ENCODE assay signal across 8 mouse cellular contexts in the genomic region with DNA sequence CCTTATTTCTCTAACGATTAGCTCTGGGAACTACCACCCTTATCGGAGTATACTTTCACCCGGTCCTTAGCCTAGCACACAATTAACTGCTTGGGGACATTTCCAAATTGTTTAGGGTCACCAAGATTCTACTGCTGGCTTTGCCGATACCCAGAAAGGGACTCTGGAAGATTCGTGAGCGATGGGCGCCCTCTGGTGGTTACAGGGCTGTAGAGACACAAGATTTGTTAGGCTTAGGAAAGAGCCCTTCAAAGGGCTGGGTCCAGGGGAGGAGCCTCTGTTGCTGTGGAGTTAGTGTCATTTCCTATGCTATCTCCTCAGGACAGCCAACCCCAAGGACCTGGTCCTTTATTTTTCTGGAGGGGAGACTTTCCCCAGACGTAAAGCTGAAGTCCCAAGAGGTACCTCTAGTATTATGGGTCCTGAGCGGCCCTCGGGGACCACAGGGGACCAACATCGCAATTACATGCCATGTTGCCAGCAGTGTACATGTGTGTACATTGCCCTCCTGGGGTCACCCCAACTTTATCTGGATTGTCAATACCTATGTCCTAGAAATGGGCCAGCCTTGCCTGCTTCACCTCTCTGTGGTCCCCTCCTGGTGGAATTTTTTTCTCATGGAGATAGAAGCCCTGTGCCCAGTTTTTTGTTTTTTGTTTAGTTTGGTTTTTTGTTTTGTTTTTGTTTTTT. TPM values are rescaled to one million over a fixed set of nuclear protein-coding genes. Genes with fewer than 3 reads are reported as not detected.
A peak's percentile ranks its signal among the peaks of the same experiment; 100 is the strongest.
DNase-seq lines count a peak whose midpoint lies in the region; ATAC-seq and TF ChIP-seq lines count a peak whose summit lies in the region.

No protein-coding gene starts in this region.

- no peak for TF ChIP-seq POLR2A in olfactory bulb, adult 2 months (IDR thresholded peaks at IDR 0.05; ENCODE audit: insufficient read depth, low read depth, low read length)

- DNase-seq in ES-E14 (ENCODE audit: low read depth, low spot score) = peak; percentile 99
- DNase-seq in cerebellum, adult 18-20 months = peak; percentile 96
- peak; percentile 95 for DNase-seq in forebrain, postnatal 0 days
- peak; percentile 97 for DNase-seq in heart, postnatal 4 days
- peak; percentile 90 to 97 for DNase-seq in layer of hippocampus, adult 2 months (ENCODE audit: low spot score in 2 of 2)
- peak; percentile 99 for DNase-seq in lung, embryonic 14.5 days
- DNase-seq in thymus, adult 18-20 months = peak; percentile 77 to 87

- H3K36me3 ChIP-seq in ES-E14 (ENCODE audit: control insufficient read depth, insufficient read depth, low read length, poor library complexity, severe bottlenecking) = peaks cover 29% of the 10 kb centered on the region
- peaks cover 13% of the 10 kb centered on the region for H3K36me3 ChIP-seq in forebrain, postnatal 0 days (ENCODE audit: insufficient read depth)
- peaks cover 38% of the 10 kb centered on the region for H3K36me3 ChIP-seq in lung, embryonic 14.5 days (ENCODE audit: insufficient read depth)

- in situ Hi-C loops in ES-E14 (cut with MboI; ENCODE audit: low sequenced_read_pairs in 2 of 2, unreplicated experiment in 2 of 2) = no loop called here

- peak overlapping the region; percentile 58; the same call in 1 of the 2 replicates for H3K9ac ChIP-seq in ES-E14 (ENCODE audit: insufficient read depth, low read depth, low read length, poor library complexity, severe bottlenecking)
- peak overlapping the region; percentile 23 for H3K9ac ChIP-seq in forebrain, postnatal 0 days
- 0 out of 2 replicates have a peak overlapping the region, but pooled peaks have one; percentile 14 for H3K9ac ChIP-seq in lung, embryonic 14.5 days

- peaks cover 0 to 7% of the 10 kb centered on the region in 2 experiments; a peak in 1 of 4 replicates for H3K4me1 ChIP-seq in ES-E14 (ENCODE audit: control insufficient read depth in 2 of 2, insufficient read depth in 2 of 2, low read length in 2 of 2, poor library complexity in 1 of 2)
- H3K4me1 ChIP-seq in forebrain, postnatal 0 days (ENCODE audit: insufficient read depth) = 0 out of 2 replicates have a peak, but pooled peaks cover 8% of the 10 kb centered on the region
- H3K4me1 ChIP-seq in lung, embryonic 14.5 days (ENCODE audit: insufficient read depth) = no peaks in the 10 kb centered on the region; the same call in 1 of the 2 replicates
- peaks cover 8% of the 10 kb centered on the region; the same call in 1 of the 2 replicates for H3K4me1 ChIP-seq in olfactory bulb, adult 2 months (ENCODE audit: control insufficient read depth, insufficient read depth, low read length)

- peak; percentile 89 for TF ChIP-seq CTCF in forebrain, postnatal 0 days (IDR thresholded peaks at IDR 0.05; ENCODE audit: low read depth)
- peak; percentile 93 for TF ChIP-seq CTCF in layer of hippocampus, adult 2 months (conservative IDR thresholded peaks at IDR 0.05)
- TF ChIP-seq CTCF in lung, embryonic 14.5 days (IDR thresholded peaks at IDR 0.05; ENCODE audit: low read depth) = peak; percentile 92
- TF ChIP-seq CTCF in olfactory bulb, adult 2 months (IDR thresholded peaks at IDR 0.05; ENCODE audit: insufficient read depth, low read depth, low read length) = peak; percentile 62; the same call in 1 of the 2 replicates

- ATAC-seq in forebrain, postnatal 0 days = peak; percentile 55
- ATAC-seq in lung, embryonic 14.5 days (ENCODE audit: insufficient read depth) = peak; percentile 55

- H3K9me3 ChIP-seq in ES-E14 (ENCODE audit: control insufficient read depth, insufficient read depth, low read depth, low read length) = no peaks in the 10 kb centered on the region
- H3K9me3 ChIP-seq in forebrain, postnatal 0 days (ENCODE audit: low read length) = no peaks in the 10 kb centered on the region
- H3K9me3 ChIP-seq in lung, embryonic 14.5 days (ENCODE audit: low read depth, low read length) = no peaks in the 10 kb centered on the region

- H3K27me3 ChIP-seq in forebrain, postnatal 0 days (ENCODE audit: insufficient read depth, low read length) = no peaks in the 10 kb centered on the region
- no peaks in the 10 kb centered on the region for H3K27me3 ChIP-seq in lung, embryonic 14.5 days (ENCODE audit: insufficient read depth, low read length)

- peak overlapping the region; percentile 36 for H3K4me2 ChIP-seq in forebrain, postnatal 0 days (ENCODE audit: low read depth)
- peak overlapping the region; percentile 30 for H3K4me2 ChIP-seq in lung, embryonic 14.5 days

- peak overlapping the region; percentile 21 to 51 for H3K4me3 ChIP-seq in ES-E14 (ENCODE audit: insufficient read depth in 1 of 2, low read depth in 1 of 2, low read length in 2 of 2, poor library complexity in 1 of 2, severe bottlenecking in 1 of 2)
- H3K4me3 ChIP-seq in forebrain, postnatal 0 days (ENCODE audit: low read depth, low read length) = peak overlapping the region; percentile 13; the same call in 1 of the 2 replicates
- H3K4me3 ChIP-seq in layer of hippocampus, adult 2 months = no peak overlapping the region; the same call in 1 of the 2 replicates
- 0 out of 2 replicates have a peak overlapping the region, but pooled peaks have one; percentile 13 for H3K4me3 ChIP-seq in lung, embryonic 14.5 days (ENCODE audit: low read depth, low read length)
- H3K4me3 ChIP-seq in olfactory bulb, adult 2 months (ENCODE audit: insufficient read depth, low read depth, low read length) = no peak overlapping the region

- H3K27ac ChIP-seq in ES-E14 (ENCODE audit: insufficient read depth, low read depth, low read length, poor library complexity, severe bottlenecking) = peak overlapping the region; percentile 61; the same call in 1 of the 2 replicates
- H3K27ac ChIP-seq in forebrain, postnatal 0 days (ENCODE audit: low read depth, low read length) = no peak overlapping the region
- peak overlapping the region; percentile 73 for H3K27ac ChIP-seq in layer of hippocampus, adult 2 months
- peak overlapping the region; percentile 64; the same call in 1 of the 2 replicates for H3K27ac ChIP-seq in lung, embryonic 14.5 days (ENCODE audit: low read depth)
- H3K27ac ChIP-seq in olfactory bulb, adult 2 months (ENCODE audit: insufficient read depth, low read depth, low read length) = no peak overlapping the region

- 24% methylated on average over 11 of the region's 11 CpGs for WGBS in forebrain, postnatal 0 days
- WGBS in lung, embryonic 14.5 days = 26% methylated on average over 11 of the region's 11 CpGs
- 23% methylated on average over 11 of the region's 11 CpGs for WGBS in olfactory bulb, adult 2 months

TF ChIP-seq in ES-E14, 5 proteins besides CTCF, POLR2A, EP300 and RAD21:
- no peak for TF ChIP-seq HCFC1 (IDR thresholded peaks at IDR 0.05; ENCODE audit: borderline replicate concordance, insufficient read depth, low read length)
- TF ChIP-seq CHD2 (IDR thresholded peaks at IDR 0.05; ENCODE audit: low read depth, low read length) = peak; percentile 11; the same call in 1 of the 2 replicates
- TF ChIP-seq MAFK (IDR thresholded peaks at IDR 0.05; ENCODE audit: insufficient read depth, low read depth, low read length) = no peak
- no peak for TF ChIP-seq ZNF384 (IDR thresholded peaks at IDR 0.05; ENCODE audit: low read depth, low read length)
- 0 out of 2 replicates have a peak, but pooled peaks have one; percentile 36 for TF ChIP-seq ZC3H11A (IDR thresholded peaks at IDR 0.05; ENCODE audit: borderline replicate concordance, low read depth, low read length)

RNA-seq across cellular contexts. Expression of a gene that starts 6.0 kb away (rescaled TPM):
- total RNA-seq in ES-E14 (2012; rRNA removed) = 2,106 and 2,587 TPM in 2 replicates
- total RNA-seq in forebrain, postnatal 0 days (2014; rRNA removed) = 1,921 and 1,968 TPM in 2 replicates
- 1,724 and 1,908 TPM in 2 replicates for polyA plus RNA-seq in forebrain, postnatal 0 days (2015; fragmentation: Nextera tagmentation; extraction: Ambion mirVana)
- 100 to 1,000 TPM; 724 to 726 TPM for total RNA-seq in heart, postnatal 4 days (2021)
- 100 to 1,000 TPM; 478 to 491 TPM for total RNA-seq in layer of hippocampus, adult 2 months (2021)
- polyA plus RNA-seq in lung, embryonic 14.5 days (2014; fragmentation: Nextera tagmentation; extraction: Ambion mirVana) = 3,453 and 3,547 TPM in 2 replicates
- polyA plus RNA-seq in olfactory bulb, adult 2 months (2012; ENCODE audit: insufficient read depth, insufficient read length, low replicate concordance, missing spikeins) = 1,950 and 2,456 TPM in 2 replicates

RNA-seq across cellular contexts. Expression of a gene that starts 49.9 kb away (rescaled TPM):
- total RNA-seq in ES-E14 (2012; rRNA removed) = 5.4 and 9.2 TPM in 2 replicates
- total RNA-seq in forebrain, postnatal 0 days (2014; rRNA removed) = 44.9 and 59.0 TPM in 2 replicates
- polyA plus RNA-seq in forebrain, postnatal 0 days (2015; fragmentation: Nextera tagmentation; extraction: Ambion mirVana) = 110 and 116 TPM in 2 replicates
- total RNA-seq in heart, postnatal 4 days (2021) = 10 to 100 TPM; 39.4 to 40.5 TPM
- total RNA-seq in layer of hippocampus, adult 2 months (2021) = 10 to 100 TPM; 49.0 to 54.7 TPM
- polyA plus RNA-seq in lung, embryonic 14.5 days (2014; fragmentation: Nextera tagmentation; extraction: Ambion mirVana) = 57.6 and 58.5 TPM in 2 replicates
- not detected in 2 replicates for polyA plus RNA-seq in olfactory bulb, adult 2 months (2012; ENCODE audit: insufficient read depth, insufficient read length, low replicate concordance, missing spikeins)

RNA-seq across cellular contexts. Expression of a gene that starts 50.2 kb away (rescaled TPM):
- total RNA-seq in ES-E14 (2012; rRNA removed) = 23.6 and 27.4 TPM in 2 replicates
- total RNA-seq in forebrain, postnatal 0 days (2014; rRNA removed) = 37.6 and 40.3 TPM in 2 replicates
- 54.3 and 54.7 TPM in 2 replicates for polyA plus RNA-seq in forebrain, postnatal 0 days (2015; fragmentation: Nextera tagmentation; extraction: Ambion mirVana)
- total RNA-seq in heart, postnatal 4 days (2021) = 10 to 100 TPM; 13.6 to 14.0 TPM
- total RNA-seq in layer of hippocampus, adult 2 months (2021) = 10 to 100 TPM; 19.5 to 20.6 TPM
- polyA plus RNA-seq in lung, embryonic 14.5 days (2014; fragmentation: Nextera tagmentation; extraction: Ambion mirVana) = 37.6 and 38.0 TPM in 2 replicates
- not detected in 2 replicates for polyA plus RNA-seq in olfactory bulb, adult 2 months (2012; ENCODE audit: insufficient read depth, insufficient read length, low replicate concordance, missing spikeins)

Comparison
In these comparisons a context has a peak if more than half of its experiments do, and no peak if none do; other contexts are left out.
1. H3K27ac ChIP-seq: peak in ES-E14 (single experiment), layer of hippocampus, adult 2 months (single experiment) and lung, embryonic 14.5 days (single experiment); none in forebrain, postnatal 0 days (single experiment) and olfactory bulb, adult 2 months (single experiment).
2. H3K4me3 ChIP-seq: peak in ES-E14 (2 of 2), forebrain, postnatal 0 days (single experiment) and lung, embryonic 14.5 days (single experiment); none in layer of hippocampus, adult 2 months (single experiment) and olfactory bulb, adult 2 months (single experiment).
3. Peak in every context shown above with its lines, with median percentiles within 50 percentile points of each other: DNase-seq, H3K9ac ChIP-seq and CTCF ChIP-seq.